Mouse (Mus musculus) liver, adult 2 months (tissue): Measurements from ENCODE around the gene Mtor.

Source experiments
- CTCF ChIP-seq: fragments of 200-500 bp; IDR thresholded peaks from 2 replicates; pipeline ENCODE4 v1.5.1; 2011; ENCODE audit warnings: low read depth, low read length, control low read depth
- POLR2A ChIP-seq: fragments of 200-500 bp; IDR thresholded peaks from 2 replicates; pipeline ENCODE4 v1.6.1; 2011; ENCODE audit warnings: low read length, control low read depth; ENCODE audit not compliant: insufficient read depth; ENCODE audit errors: extremely low read depth

- TF ChIP-seq POLR2A = no peak
- TF ChIP-seq CTCF = no peak
These were observed 438 bp downstream of the Mtor start for GRCm38 (mm10) chr4:148448853-148449245.
